Mouse (Mus musculus) hindbrain, postnatal 0 days (tissue): ENCODE measurements around the gene Cdhr5. TPM values are rescaled to one million over a fixed set of nuclear protein-coding genes. Genes with fewer than 3 reads are reported as not detected.
A peak's percentile ranks its signal among the peaks of the same experiment; 100 is the strongest.
"Not testable (repeated sequence)": the region's sequence is repeated elsewhere in the genome, so short reads cannot be mapped to it uniquely, and the experiment has no call there.

Experiments
- ATAC-seq: fragments of 200-750 bp; cut with Nextera tagmentation; 2 replicates; pipeline ENCODE4 v1.8.0; 2017; ENCODE audit warnings: mild to moderate bottlenecking, moderate TSS enrichment, moderate library complexity
- DNase-seq: peaks from one replicate; pipeline ENCODE4 v3.0.0-alpha.2; 2015; ENCODE audit warnings: low spot score
- H3K27ac ChIP-seq: fragments of 300-500 bp; sonication (generic); 2 replicates; pipeline ENCODE4 v1.5.1; 2014; ENCODE audit warnings: mild to moderate bottlenecking
- H3K27me3 ChIP-seq: fragments of 300-500 bp; sonication (generic); 2 replicates; pipeline ENCODE4 v1.6.1; 2014; ENCODE audit warnings: low read length, mixed read lengths; ENCODE audit not compliant: insufficient read depth
- H3K36me3 ChIP-seq: fragments of 300-500 bp; sonication (generic); 2 replicates; pipeline ENCODE4 v1.6.1; 2014; ENCODE audit warnings: low read length, mixed read lengths; ENCODE audit not compliant: insufficient read depth
- H3K4me1 ChIP-seq: fragments of 300-500 bp; sonication (generic); 2 replicates; pipeline ENCODE4 v1.6.1; 2014; ENCODE audit warnings: antibody characterized with exemption, low read length, mixed read lengths; ENCODE audit not compliant: insufficient read depth
- H3K4me2 ChIP-seq: fragments of 300-500 bp; sonication (generic); 2 replicates; pipeline ENCODE4 v1.6.1; 2014; ENCODE audit warnings: low read depth, mild to moderate bottlenecking, low read length, moderate library complexity, mixed read lengths
- H3K4me3 ChIP-seq: fragments of 300-500 bp; sonication (generic); 2 replicates; pipeline ENCODE4 v1.5.1; 2014; ENCODE audit warnings: low read length
- H3K9ac ChIP-seq: fragments of 300-500 bp; sonication (generic); replicated peaks from 2 replicates; pipeline ENCODE4 v1.6.1; 2014; ENCODE audit warnings: mild to moderate bottlenecking, low read length, moderate library complexity, mixed read lengths
- H3K9me3 ChIP-seq: fragments of 300-500 bp; sonication (generic); 2 replicates; pipeline ENCODE4 v1.6.1; 2016; ENCODE audit warnings: low read length, mixed read lengths
- CTCF ChIP-seq: IDR thresholded peaks from 2 replicates; pipeline ENCODE4 v1.5.1; 2016; ENCODE audit warnings: antibody characterized with exemption, control low read depth, low read depth
- WGBS: fragments of 180-500 bp; shearing (Covaris S2); extraction: QIAGEN DNeasy Blood & Tissue Kit; methylation state at CpG from one replicate; pipeline ENCODE4 v1.1.7; 2014; 5-methylcytosine and 5-hydroxymethylcytosine counted together
- polyA plus RNA-seq: library from polyadenylated mRNA; unstranded; fragments of >200 nt; fragmentation: Nextera tagmentation; extraction: Ambion mirVana; gene quantifications from 2 replicates; pipeline ENCODE4 v1.2.1, GENCODE M21; 2015
- total RNA-seq: library from RNA; depleted of rRNA; stranded (reverse); fragments of >200 nt; gene quantifications from 2 replicates; pipeline ENCODE4 v1.2.3, GENCODE M21; 2014

Cdhr5 gene
- total and polyA plus RNA-seq, 2 experiments from 2014 or later: 0.23 TPM; not detected in 1

DNA sequence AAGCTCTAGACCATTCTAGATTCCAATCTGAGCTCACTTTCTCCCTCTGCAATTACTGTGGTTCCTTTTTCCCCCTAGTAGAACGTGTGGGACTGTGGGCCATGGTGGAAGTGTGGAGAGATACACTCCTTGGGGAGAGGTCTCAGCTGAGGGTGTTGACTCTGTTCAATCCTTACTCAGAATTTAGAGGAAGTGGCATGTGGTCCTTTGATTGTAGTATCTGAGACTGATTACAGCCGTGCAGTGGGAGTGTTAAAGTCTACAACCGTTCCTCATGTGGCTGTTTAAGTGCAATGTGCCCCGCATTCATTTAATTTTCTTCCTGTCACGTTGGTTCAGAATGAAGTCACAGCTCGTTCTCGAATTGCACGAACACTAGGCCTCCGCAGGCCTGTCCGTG lies 20.4 kb downstream of the Cdhr5 start:
- no peak for TF ChIP-seq CTCF
- ATAC-seq: no peak
- no peak overlapping the region for H3K9ac ChIP-seq
- no peaks in the 10 kb centered on the region for H3K9me3 ChIP-seq
- no peak overlapping the region for H3K4me2 ChIP-seq
- no peaks in the 10 kb centered on the region for H3K27me3 ChIP-seq
- no peak for DNase-seq
- no peak overlapping the region for H3K4me3 ChIP-seq
- H3K36me3 ChIP-seq: peaks cover 73% of the 10 kb centered on the region
- WGBS: 92% methylated on average over 10 of the region's 10 CpGs
- no peaks in the 10 kb centered on the region for H3K4me1 ChIP-seq
- no peak overlapping the region for H3K27ac ChIP-seq

- H3K9ac ChIP-seq, DNase-seq, H3K9me3 ChIP-seq, H3K27ac ChIP-seq, H3K4me3 ChIP-seq, ATAC-seq, H3K27me3 ChIP-seq, H3K4me1 ChIP-seq, H3K4me2 ChIP-seq: not testable (repeated sequence)
- peaks cover 55% of the 10 kb centered on the region for H3K36me3 ChIP-seq
- WGBS: 88% methylated on average over 4 of the region's 4 CpGs
These were observed 26.1 kb downstream of the Cdhr5 start for GRCm38 (mm10) chr7:141250486-141250885.

GRCm38 (mm10) chr7:141231551-141231950 lies 45.0 kb downstream of the Cdhr5 start:
- DNase-seq: no peak
- WGBS: 93% methylated on average over 10 of the region's 10 CpGs
- Histone ChIP-seq H3K9ac (no peak overlapping the region), H3K36me3 (peaks cover 33% of the 10 kb centered on the region), H3K27ac (no peak overlapping the region), H3K9me3 (no peaks in the 10 kb centered on the region), H3K4me2 (no peak overlapping the region), H3K4me3 (no peak overlapping the region), H3K4me1 (peaks cover 9% of the 10 kb centered on the region), H3K27me3 (no peaks in the 10 kb centered on the region)
- no peak for TF ChIP-seq CTCF
- ATAC-seq: no peak

DNA sequence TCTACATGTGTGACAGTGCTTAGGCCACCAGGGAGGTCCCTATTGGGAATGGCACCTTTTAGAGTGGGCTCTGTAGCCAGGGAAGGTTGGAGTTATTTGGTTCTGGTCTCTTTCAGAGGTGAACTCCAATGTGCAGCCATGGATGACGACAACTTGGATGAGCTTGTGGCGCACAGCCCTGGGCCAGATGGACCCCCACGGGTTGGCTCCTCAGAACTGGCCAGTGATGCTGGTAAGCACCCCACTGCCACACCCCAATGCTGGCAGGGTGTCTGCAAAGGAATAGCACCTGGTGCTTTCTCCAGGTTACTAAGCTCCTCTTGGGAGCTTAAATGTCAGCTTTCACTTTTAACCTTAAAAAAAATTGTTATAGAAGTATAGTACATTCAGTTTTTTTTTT lies 45.5 kb downstream of the Cdhr5 start:
- no peak overlapping the region for H3K9ac ChIP-seq
- no peaks in the 10 kb centered on the region for H3K27me3 ChIP-seq
- TF ChIP-seq CTCF: no peak
- WGBS: 79% methylated on average over 3 of the region's 3 CpGs
- no peak overlapping the region for H3K4me3 ChIP-seq
- H3K4me2 ChIP-seq: no peak overlapping the region
- H3K27ac ChIP-seq: no peak overlapping the region
- peaks cover 32% of the 10 kb centered on the region for H3K36me3 ChIP-seq
- H3K9me3 ChIP-seq: no peaks in the 10 kb centered on the region
- no peak for ATAC-seq
- no peak for DNase-seq
- H3K4me1 ChIP-seq: peaks cover 9% of the 10 kb centered on the region

DNA sequence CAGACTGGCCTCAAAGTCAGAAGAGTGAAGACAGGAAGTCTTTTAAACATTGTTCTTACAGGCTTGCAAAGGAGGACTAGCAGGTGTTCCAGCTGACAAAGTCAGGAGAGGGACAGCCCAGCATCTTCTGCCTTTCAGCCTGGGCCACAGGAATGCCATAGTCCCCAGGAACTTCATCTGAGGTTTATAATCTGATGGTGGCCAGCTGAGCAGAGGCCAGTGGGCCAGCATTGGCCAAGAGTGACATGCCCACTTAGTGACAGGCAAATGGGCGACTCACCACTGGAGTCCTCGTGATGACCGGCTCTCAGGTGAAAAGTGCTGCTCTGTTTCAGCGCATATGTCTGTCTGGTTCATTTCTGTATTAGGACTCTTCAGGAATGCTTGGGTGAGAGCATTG lies 46.0 kb downstream of the Cdhr5 start:
- no peak for TF ChIP-seq CTCF
- Histone ChIP-seq H3K27ac (no peak overlapping the region), H3K36me3 (peaks cover 29% of the 10 kb centered on the region), H3K4me1 (peaks cover 9% of the 10 kb centered on the region), H3K4me2 (no peak overlapping the region; the same call in 1 of the 2 replicates), H3K9me3 (no peaks in the 10 kb centered on the region), H3K9ac (no peak overlapping the region), H3K4me3 (no peak overlapping the region), H3K27me3 (no peaks in the 10 kb centered on the region)
- 96% methylated on average over 4 of the region's 4 CpGs for WGBS
- ATAC-seq (no peak), DNase-seq (no peak)

GRCm38 (mm10) chr7:141229702-141230101 lies 46.9 kb downstream of the Cdhr5 start:
- no peaks in the 10 kb centered on the region for H3K27me3 ChIP-seq
- WGBS: 59% methylated on average over 6 of the region's 6 CpGs
- H3K4me3 ChIP-seq: peak overlapping the region; percentile 94
- peaks cover 23% of the 10 kb centered on the region for H3K36me3 ChIP-seq
- H3K4me1 ChIP-seq: peaks cover 9% of the 10 kb centered on the region
- no peak for TF ChIP-seq CTCF
- H3K9ac ChIP-seq: peak overlapping the region; percentile 91; the same call in 1 of the 2 replicates
- ATAC-seq: no peak
- no peaks in the 10 kb centered on the region for H3K9me3 ChIP-seq
- H3K27ac ChIP-seq: no peak overlapping the region
- peak overlapping the region; percentile 67 for H3K4me2 ChIP-seq
- no peak for DNase-seq

- H3K4me1 ChIP-seq: peaks cover 9% of the 10 kb centered on the region
- H3K9me3 ChIP-seq: no peaks in the 10 kb centered on the region
- H3K4me3 ChIP-seq: peak within 1 kb of the TSS; percentile 94
- H3K9ac ChIP-seq: peak within 1 kb of the TSS; percentile 91
- DNase-seq (peak; percentile 94), ATAC-seq (peak; percentile 95)
- H3K36me3 ChIP-seq: peaks cover 20% of the 10 kb centered on the region
- TF ChIP-seq CTCF: peak; percentile 99
- no peaks in the 10 kb centered on the region for H3K27me3 ChIP-seq
- H3K4me2 ChIP-seq: peak within 1 kb of the TSS; percentile 67
- H3K27ac ChIP-seq: peak within 1 kb of the TSS; percentile 97
- WGBS: under 1% methylated on average over 71 of the region's 76 CpGs
These were observed 48.1 kb downstream of the Cdhr5 start, which contains the start of gene Phrf1 for GRCm38 (mm10) chr7:141228279-141229067. Gene Phrf1 (plus strand): TSS chr7:141228784.
